Mouse (Mus musculus) embryonic facial prominence, embryonic 14.5 days (tissue): ENCODE measurements around the gene Camkk2. TPM values are rescaled to one million over a fixed set of nuclear protein-coding genes. Genes with fewer than 3 reads are reported as not detected.
A peak's percentile ranks its signal among the peaks of the same experiment; 100 is the strongest.

Experiments used
- ATAC-seq: fragments of 200-750 bp; cut with Nextera tagmentation; 2 replicates; pipeline ENCODE4 v1.8.0; 2017; ENCODE audit warnings: low read depth, moderate number of reproducible peaks, moderate TSS enrichment
- DNase-seq: peaks from one replicate; pipeline ENCODE4 v3.0.0-alpha.2; 2015; ENCODE audit warnings: low spot score
- H3K27ac ChIP-seq: fragments of 300-500 bp; sonication (generic); replicated peaks from 2 replicates; pipeline ENCODE4 v1.5.1; 2014; ENCODE audit warnings: low read depth, mild to moderate bottlenecking, low read length, moderate library complexity
- H3K27me3 ChIP-seq: fragments of 300-500 bp; sonication (generic); replicated peaks from 2 replicates; pipeline ENCODE4 v1.6.1; 2014; ENCODE audit warnings: low read length; ENCODE audit not compliant: control insufficient read depth, insufficient read depth
- H3K36me3 ChIP-seq: fragments of 300-500 bp; sonication (generic); 2 replicates; pipeline ENCODE4 v1.6.1; 2014; ENCODE audit warnings: low read length, mixed read lengths; ENCODE audit not compliant: control insufficient read depth, insufficient read depth
- H3K4me1 ChIP-seq: fragments of 300-500 bp; sonication (generic); 2 replicates; pipeline ENCODE4 v1.6.1; 2014; ENCODE audit warnings: antibody characterized with exemption, low read length; ENCODE audit not compliant: control insufficient read depth, insufficient read depth
- H3K4me2 ChIP-seq: fragments of 300-500 bp; sonication (generic); 2 replicates; pipeline ENCODE4 v1.6.1; 2014; ENCODE audit warnings: low read depth, mild to moderate bottlenecking, low read length, moderate library complexity, mixed read lengths
- H3K4me3 ChIP-seq: fragments of 300-500 bp; sonication (generic); 2 replicates; pipeline ENCODE4 v1.5.1; 2014; ENCODE audit warnings: low read depth, mild to moderate bottlenecking, low read length
- H3K9ac ChIP-seq: fragments of 300-500 bp; sonication (generic); 2 replicates; pipeline ENCODE4 v1.6.1; 2014; ENCODE audit warnings: low read depth, mild to moderate bottlenecking, low read length, moderate library complexity, mixed read lengths
- H3K9me3 ChIP-seq: fragments of 300-500 bp; sonication (generic); 2 replicates; pipeline ENCODE4 v1.6.1; 2016; ENCODE audit warnings: low read length; ENCODE audit not compliant: control insufficient read depth
- WGBS: fragments of 180-500 bp; shearing (Covaris S2); extraction: QIAGEN DNeasy Blood & Tissue Kit; methylation state at CpG from one replicate; pipeline ENCODE4 v1.1.7; 2014; 5-methylcytosine and 5-hydroxymethylcytosine counted together
- polyA plus RNA-seq: library from polyadenylated mRNA; unstranded; fragments of >200 nt; fragmentation: Nextera tagmentation; extraction: Ambion mirVana; gene quantifications from 2 replicates; pipeline ENCODE4 v1.2.1, GENCODE M21; 2014

Gene Camkk2
- polyA plus RNA-seq, 1 experiment from 2014 or later = 27.7 TPM

DNA sequence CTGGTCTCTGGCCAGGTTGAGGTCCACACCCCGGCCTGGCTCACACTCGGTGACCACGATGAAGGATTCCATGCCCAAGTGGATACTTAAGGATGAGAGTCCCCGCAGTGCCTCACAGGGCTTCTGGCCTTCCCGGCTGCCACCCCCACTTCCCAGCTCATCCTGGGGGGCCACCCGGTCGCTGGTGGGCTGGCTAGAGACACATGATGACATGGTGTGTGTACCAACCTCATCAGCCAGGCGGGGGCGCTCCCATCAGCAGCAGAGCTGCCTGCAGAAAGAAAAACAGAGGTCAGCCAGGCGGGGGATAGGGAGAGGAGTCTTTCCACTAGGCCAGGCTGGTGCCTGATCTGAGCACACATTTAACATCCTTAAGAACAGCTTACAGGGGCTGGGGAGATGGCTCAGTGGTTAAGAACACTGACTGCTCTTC is 15.2 kb downstream of the Camkk2 start:
- H3K4me2 ChIP-seq = no peak overlapping the region
- no peak for DNase-seq
- no peaks in the 10 kb centered on the region for H3K4me1 ChIP-seq
- H3K27me3 ChIP-seq = no peaks in the 10 kb centered on the region
- peaks cover 15% of the 10 kb centered on the region for H3K36me3 ChIP-seq
- H3K9ac ChIP-seq = no peak overlapping the region
- no peak overlapping the region for H3K4me3 ChIP-seq
- 61% methylated on average over 10 of the region's 10 CpGs for WGBS
- no peak overlapping the region for H3K27ac ChIP-seq
- no peaks in the 10 kb centered on the region for H3K9me3 ChIP-seq
- no peak for ATAC-seq

DNA sequence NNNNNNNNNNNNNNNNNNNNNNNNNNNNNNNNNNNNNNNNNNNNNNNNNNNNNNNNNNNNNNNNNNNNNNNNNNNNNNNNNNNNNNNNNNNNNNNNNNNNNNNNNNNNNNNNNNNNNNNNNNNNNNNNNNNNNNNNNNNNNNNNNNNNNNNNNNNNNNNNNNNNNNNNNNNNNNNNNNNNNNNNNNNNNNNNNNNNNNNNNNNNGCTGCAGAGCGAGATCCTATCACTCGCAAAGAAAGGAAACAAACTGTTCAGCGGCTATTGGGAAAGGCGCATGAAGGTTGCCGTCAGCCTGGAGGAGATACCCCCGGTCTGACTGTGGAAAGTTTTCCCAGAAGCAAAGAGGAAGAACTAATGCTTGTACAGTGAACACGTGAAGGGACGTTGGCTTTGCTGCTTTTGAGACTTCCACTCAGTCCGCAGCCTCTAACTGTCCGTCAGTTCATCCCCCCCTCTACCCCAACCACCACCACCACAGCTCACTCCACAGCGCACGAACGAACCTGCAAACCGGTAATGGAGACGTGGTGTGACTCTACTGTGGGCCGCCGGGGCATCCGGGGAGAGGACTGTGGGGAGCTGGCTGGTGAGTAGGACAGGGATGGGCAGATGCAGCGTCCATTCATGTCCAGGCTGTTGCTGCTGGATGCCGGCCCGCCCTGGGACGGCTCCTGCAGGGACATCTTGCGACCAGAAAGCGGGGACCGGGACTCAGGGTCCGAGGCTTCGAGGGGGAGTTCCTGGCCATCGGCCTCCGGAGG is 15.8 kb downstream of the Camkk2 start:
- Histone ChIP-seq H3K9me3 (no peaks in the 10 kb centered on the region), H3K27me3 (no peaks in the 10 kb centered on the region), H3K27ac (no peak overlapping the region), H3K36me3 (peaks cover 21% of the 10 kb centered on the region), H3K4me1 (no peaks in the 10 kb centered on the region), H3K4me3 (no peak overlapping the region), H3K9ac (no peak overlapping the region), H3K4me2 (no peak overlapping the region)
- WGBS = 76% methylated on average over 29 of the region's 29 CpGs
- no peak for ATAC-seq
- DNase-seq = no peak

DNA sequence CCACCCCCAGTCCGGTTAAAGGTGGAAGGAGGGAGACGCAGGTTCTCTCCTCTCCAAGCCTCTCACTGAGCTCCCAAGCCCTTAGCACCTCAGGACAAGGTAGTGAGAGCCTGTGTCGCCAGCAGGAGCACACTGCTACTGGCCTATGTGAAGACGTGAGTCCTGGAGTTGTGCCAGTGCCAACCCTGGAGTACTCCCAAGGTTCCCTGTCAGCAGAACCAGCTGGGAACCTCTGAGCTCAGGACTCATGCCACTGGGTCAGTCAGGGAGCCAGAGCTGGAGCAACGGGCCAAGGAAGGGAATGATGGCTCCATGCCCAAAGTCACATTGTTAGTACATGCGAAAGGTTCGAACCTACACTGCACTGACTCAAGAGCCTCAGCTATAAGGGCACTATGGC is 22.5 kb downstream of the Camkk2 start:
- no peak overlapping the region for H3K9ac ChIP-seq
- no peaks in the 10 kb centered on the region for H3K4me1 ChIP-seq
- ATAC-seq (no peak), DNase-seq (no peak)
- H3K9me3 ChIP-seq = no peaks in the 10 kb centered on the region
- 91% methylated on average over 7 of the region's 7 CpGs for WGBS
- peaks cover 42% of the 10 kb centered on the region for H3K36me3 ChIP-seq
- no peak overlapping the region for H3K4me3 ChIP-seq
- no peak overlapping the region for H3K27ac ChIP-seq
- no peak overlapping the region for H3K4me2 ChIP-seq
- H3K27me3 ChIP-seq = no peaks in the 10 kb centered on the region

DNA sequence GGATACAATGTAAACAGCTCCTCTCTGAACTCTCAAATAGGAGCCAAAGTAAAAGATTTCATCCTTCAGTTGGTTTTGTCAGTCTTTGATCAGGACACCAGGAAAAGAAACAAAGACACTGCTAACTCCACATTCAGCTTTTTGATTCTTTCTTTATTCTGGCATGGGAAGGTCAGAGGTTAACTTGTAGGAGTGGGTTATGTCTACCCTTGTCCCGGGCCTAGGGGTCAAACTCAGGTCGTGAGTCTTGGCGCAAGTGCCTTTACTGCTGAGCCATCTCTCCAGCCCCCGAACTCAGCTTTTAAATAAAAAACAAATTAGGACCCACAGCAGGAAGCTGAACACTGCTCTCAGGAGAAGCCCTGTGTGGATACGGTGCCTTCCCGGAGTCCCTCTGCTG is 23.1 kb downstream of the Camkk2 start:
- ATAC-seq (no peak), DNase-seq (no peak)
- Histone ChIP-seq H3K4me1 (no peaks in the 10 kb centered on the region), H3K27me3 (no peaks in the 10 kb centered on the region), H3K4me3 (no peak overlapping the region), H3K9ac (no peak overlapping the region), H3K9me3 (no peaks in the 10 kb centered on the region), H3K27ac (no peak overlapping the region), H3K36me3 (peaks cover 44% of the 10 kb centered on the region), H3K4me2 (no peak overlapping the region)
- WGBS = 75% methylated on average over 6 of the region's 6 CpGs

DNA sequence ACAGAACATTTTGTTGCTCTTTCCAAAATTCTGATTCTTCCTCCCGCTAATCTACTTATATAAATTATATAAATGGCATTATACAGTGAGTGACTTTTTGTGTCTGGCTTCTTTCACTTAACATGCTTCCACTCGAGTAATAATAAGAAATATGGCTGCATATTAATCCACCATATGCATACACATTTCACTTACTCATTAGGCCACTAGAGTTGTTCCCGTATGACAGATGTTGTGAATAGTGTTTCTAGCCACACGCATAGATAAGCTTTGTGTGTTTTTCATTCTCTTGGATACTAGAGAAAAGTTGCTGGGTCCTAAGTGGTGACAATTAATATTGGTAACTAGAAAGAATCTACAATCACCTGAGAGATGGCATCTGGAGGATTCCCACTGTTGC is 23.6 kb downstream of the Camkk2 start:
- H3K4me1 ChIP-seq = no peaks in the 10 kb centered on the region
- no peak for DNase-seq
- no peak overlapping the region for H3K9ac ChIP-seq
- H3K27ac ChIP-seq = no peak overlapping the region
- H3K9me3 ChIP-seq = no peaks in the 10 kb centered on the region
- H3K36me3 ChIP-seq = peaks cover 46% of the 10 kb centered on the region
- no peak for ATAC-seq
- H3K27me3 ChIP-seq = no peaks in the 10 kb centered on the region
- WGBS = 95% methylated on average over 4 of the region's 4 CpGs
- H3K4me3 ChIP-seq = no peak overlapping the region
- no peak overlapping the region for H3K4me2 ChIP-seq

DNA sequence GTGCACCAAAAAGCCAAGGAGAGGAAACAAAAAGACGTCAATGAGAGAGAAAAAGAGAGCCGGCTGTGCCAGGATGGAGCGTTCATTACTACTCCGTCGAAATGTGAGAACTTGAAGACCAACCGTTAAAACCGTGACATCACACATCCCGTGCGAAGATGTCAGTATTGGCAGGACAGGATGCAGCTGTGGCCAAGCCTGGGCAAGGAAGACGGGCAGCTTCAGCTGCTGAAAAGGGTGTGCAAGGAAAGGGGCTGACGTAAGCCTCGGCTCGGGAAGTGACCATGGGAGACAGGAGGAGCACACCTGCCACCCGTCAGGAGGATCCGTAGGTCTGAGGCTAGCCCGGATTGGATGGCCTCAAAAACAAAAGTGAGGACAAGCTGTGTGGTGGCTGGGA is 24.7 kb downstream of the Camkk2 start:
- Histone ChIP-seq H3K4me3 (no peak overlapping the region), H3K4me2 (no peak overlapping the region), H3K27ac (no peak overlapping the region), H3K9me3 (no peaks in the 10 kb centered on the region), H3K4me1 (no peaks in the 10 kb centered on the region), H3K27me3 (no peaks in the 10 kb centered on the region), H3K36me3 (peaks cover 50% of the 10 kb centered on the region), H3K9ac (no peak overlapping the region)
- peak; percentile 45; the same call in 1 of the 2 replicates for ATAC-seq
- peak; percentile 59 for DNase-seq
- WGBS = 82% methylated on average over 16 of the region's 16 CpGs

DNA sequence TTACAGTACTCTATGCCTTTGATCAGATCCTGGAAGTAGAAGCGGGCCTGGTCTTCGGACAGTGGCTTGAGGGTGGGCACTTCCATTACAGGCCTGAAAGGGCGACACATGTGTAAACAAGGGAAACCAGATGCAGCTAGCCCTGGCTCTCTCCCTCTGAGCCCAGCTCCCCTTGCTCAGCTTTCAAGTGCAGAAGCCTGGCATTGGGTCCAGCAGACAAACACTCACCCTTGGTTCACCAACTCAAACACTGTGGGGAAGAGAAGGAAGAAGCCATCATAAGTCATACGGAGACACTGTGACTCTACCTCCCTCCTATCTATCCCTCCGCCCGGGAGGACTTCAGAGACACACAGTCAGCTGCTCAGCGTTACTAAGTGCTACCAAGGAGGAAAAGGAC is 31.3 kb downstream of the Camkk2 start:
- Histone ChIP-seq H3K27ac (no peak overlapping the region), H3K36me3 (peaks cover 53% of the 10 kb centered on the region), H3K9me3 (no peaks in the 10 kb centered on the region), H3K4me2 (no peak overlapping the region), H3K4me1 (no peaks in the 10 kb centered on the region), H3K9ac (no peak overlapping the region), H3K27me3 (no peaks in the 10 kb centered on the region), H3K4me3 (no peak overlapping the region)
- WGBS = 67% methylated on average over 7 of the region's 7 CpGs
- ATAC-seq = no peak
- DNase-seq = no peak

DNA sequence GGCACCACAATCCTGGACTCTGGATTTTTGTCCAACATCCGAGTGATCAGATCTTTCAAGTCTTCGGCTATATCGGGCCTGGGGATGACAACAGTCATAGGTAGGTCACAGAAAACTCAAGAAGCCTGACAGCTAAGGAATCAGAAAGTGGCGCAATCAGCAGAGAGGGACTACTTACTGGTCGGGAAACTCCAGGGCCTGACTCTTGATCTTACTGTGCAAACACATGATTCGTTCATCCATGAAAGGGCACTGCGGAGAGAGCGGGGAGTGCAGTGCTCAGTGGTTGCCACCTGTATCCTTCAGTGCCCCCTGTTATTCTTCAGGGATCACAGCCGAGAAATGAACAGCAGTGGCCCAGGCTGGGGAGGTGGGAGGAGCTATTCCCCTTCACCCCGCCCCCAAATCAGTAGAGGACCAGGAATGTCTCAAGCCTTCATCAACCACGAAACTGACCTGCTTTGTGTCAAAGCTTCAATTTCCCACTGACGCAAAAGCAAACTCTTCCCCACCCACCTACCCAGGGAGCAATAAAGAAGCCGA is 35.3 kb downstream of the Camkk2 start:
- Histone ChIP-seq H3K4me2 (no peak overlapping the region), H3K27me3 (no peaks in the 10 kb centered on the region), H3K36me3 (peaks cover 75% of the 10 kb centered on the region), H3K9ac (no peak overlapping the region), H3K9me3 (no peaks in the 10 kb centered on the region), H3K27ac (no peak overlapping the region), H3K4me1 (no peaks in the 10 kb centered on the region), H3K4me3 (no peak overlapping the region)
- ATAC-seq (no peak), DNase-seq (no peak)
- 82% methylated on average over 13 of the region's 13 CpGs for WGBS

DNA sequence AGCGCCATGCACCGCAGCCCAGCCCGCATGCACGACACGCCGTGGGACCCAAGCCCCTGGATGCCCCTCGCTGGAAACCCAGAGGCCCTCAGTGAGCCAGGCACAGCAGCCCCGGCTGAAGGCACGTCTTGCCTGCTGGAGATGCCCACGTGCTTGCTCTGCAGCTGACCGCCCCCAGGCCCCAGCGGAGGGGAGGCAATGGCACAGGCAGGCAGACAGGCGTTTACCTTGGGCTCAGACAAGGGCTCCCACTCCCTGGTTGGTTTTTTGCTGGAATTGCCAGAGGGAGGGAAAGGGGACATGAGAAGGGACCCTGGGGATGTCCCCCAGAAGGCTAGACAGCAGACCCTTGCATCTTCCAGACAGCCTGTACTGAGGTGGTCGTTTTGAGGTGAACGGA is 42.4 kb downstream of the Camkk2 start:
- H3K4me1 ChIP-seq = peaks cover 7% of the 10 kb centered on the region; the same call in 1 of the 2 replicates
- WGBS = 85% methylated on average over 15 of the region's 15 CpGs
- no peak overlapping the region for H3K9ac ChIP-seq
- ATAC-seq (no peak), DNase-seq (no peak)
- H3K36me3 ChIP-seq = peaks cover 32% of the 10 kb centered on the region; the same call in 1 of the 2 replicates
- H3K27me3 ChIP-seq = no peaks in the 10 kb centered on the region
- H3K4me2 ChIP-seq = no peak overlapping the region
- no peak overlapping the region for H3K27ac ChIP-seq
- no peaks in the 10 kb centered on the region for H3K9me3 ChIP-seq
- H3K4me3 ChIP-seq = no peak overlapping the region
